Mouse (Mus musculus) liver, embryonic 12.5 days (tissue): ENCODE results near the gene Hspa1b. TPM values are rescaled to one million over a fixed set of nuclear protein-coding genes. Genes with fewer than 3 reads are reported as not detected.
"Not testable (repeated sequence)": the region's sequence is repeated elsewhere in the genome, so short reads cannot be mapped to it uniquely, and the experiment has no call there.

Source experiments
- ATAC-seq: fragments of 200-750 bp; cut with Nextera tagmentation; 2 replicates; pipeline ENCODE4 v1.8.0; 2017; ENCODE audit warnings: moderate number of reproducible peaks, mild to moderate bottlenecking, moderate library complexity
- H3K27ac ChIP-seq: fragments of 300-500 bp; sonication (generic); 2 replicates; pipeline ENCODE4 v1.5.1; 2016; ENCODE audit warnings: mild to moderate bottlenecking
- H3K27me3 ChIP-seq: fragments of 300-500 bp; sonication (generic); replicated peaks from 2 replicates; pipeline ENCODE4 v1.6.1; 2016; ENCODE audit warnings: mild to moderate bottlenecking, moderate library complexity
- H3K36me3 ChIP-seq: fragments of 300-500 bp; sonication (generic); 2 replicates; pipeline ENCODE4 v1.6.1; 2016; ENCODE audit warnings: mild to moderate bottlenecking, moderate library complexity
- H3K4me1 ChIP-seq: fragments of 300-500 bp; sonication (generic); 2 replicates; pipeline ENCODE4 v1.6.1; 2016
- H3K4me2 ChIP-seq: fragments of 300-500 bp; sonication (generic); 2 replicates; pipeline ENCODE4 v1.6.1; 2016; ENCODE audit warnings: mild to moderate bottlenecking, moderate library complexity
- H3K4me3 ChIP-seq: fragments of 300-500 bp; sonication (generic); 2 replicates; pipeline ENCODE4 v1.5.1; 2016; ENCODE audit warnings: mild to moderate bottlenecking, moderate library complexity
- H3K9ac ChIP-seq: fragments of 300-500 bp; sonication (generic); 2 replicates; pipeline ENCODE4 v1.6.1; 2016; ENCODE audit warnings: mild to moderate bottlenecking, moderate library complexity
- H3K9me3 ChIP-seq: fragments of 300-500 bp; sonication (generic); replicated peaks from 2 replicates; pipeline ENCODE4 v1.6.1; 2016; ENCODE audit warnings: mild to moderate bottlenecking, moderate library complexity
- WGBS: fragments of 180-500 bp; shearing (Covaris S2); methylation state at CpG from one replicate; pipeline ENCODE4 v1.1.7; 2016; ENCODE audit not compliant: insufficient replicate concordance; 5-methylcytosine and 5-hydroxymethylcytosine counted together
- polyA plus RNA-seq: library from polyadenylated mRNA; unstranded; fragments of >200 nt; fragmentation: Nextera tagmentation; extraction: Ambion mirVana; gene quantifications from 2 replicates; pipeline ENCODE4 v1.2.1, GENCODE M21; 2016

Gene Hspa1b
- polyA plus RNA-seq, 1 experiment from 2014 or later = 0.21 TPM

- peak overlapping the region; percentile 4 for H3K9ac ChIP-seq
- H3K4me1 ChIP-seq = peaks cover 37% of the 10 kb centered on the region
- H3K4me3 ChIP-seq = no peak overlapping the region
- H3K36me3 ChIP-seq = peaks cover 20% of the 10 kb centered on the region
- H3K4me2 ChIP-seq = no peak overlapping the region
- no peaks in the 10 kb centered on the region for H3K9me3 ChIP-seq
- H3K27me3 ChIP-seq = no peaks in the 10 kb centered on the region
- 76% methylated on average over 4 of the region's 4 CpGs for WGBS
- ATAC-seq = no peak
- no peak overlapping the region for H3K27ac ChIP-seq
Measured at GRCm38 (mm10) chr17:34979631-34980030, 20.6 kb upstream of the Hspa1b start.

- no peak overlapping the region for H3K27ac ChIP-seq
- no peak for ATAC-seq
- no peak overlapping the region for H3K9ac ChIP-seq
- no peak overlapping the region for H3K4me3 ChIP-seq
- no peak overlapping the region for H3K4me2 ChIP-seq
- WGBS = 82% methylated on average over 27 of the region's 27 CpGs
- H3K36me3 ChIP-seq = peaks cover 10% of the 10 kb centered on the region
- peaks cover 11% of the 10 kb centered on the region for H3K27me3 ChIP-seq
- peaks cover 24% of the 10 kb centered on the region for H3K4me1 ChIP-seq
- no peaks in the 10 kb centered on the region for H3K9me3 ChIP-seq
Measured at GRCm38 (mm10) chr17:34978239-34978638, 19.2 kb upstream of the Hspa1b start.

- Histone ChIP-seq H3K27ac (no peak overlapping the region), H3K36me3 (peaks cover 10% of the 10 kb centered on the region), H3K4me3 (no peak overlapping the region), H3K9me3 (no peaks in the 10 kb centered on the region), H3K9ac (no peak overlapping the region), H3K27me3 (peaks cover 24% of the 10 kb centered on the region), H3K4me2 (no peak overlapping the region), H3K4me1 (peaks cover 24% of the 10 kb centered on the region)
- WGBS = 88% methylated on average over 20 of the region's 20 CpGs
- ATAC-seq = no peak
Measured at GRCm38 (mm10) chr17:34977000-34977399, 18.0 kb upstream of the Hspa1b start.

- Histone ChIP-seq H3K4me3 (no peak overlapping the region), H3K27me3 (peaks cover 31% of the 10 kb centered on the region), H3K9me3 (no peaks in the 10 kb centered on the region), H3K27ac (no peak overlapping the region), H3K9ac (no peak overlapping the region), H3K36me3 (peaks cover 10% of the 10 kb centered on the region), H3K4me2 (no peak overlapping the region), H3K4me1 (peaks cover 21% of the 10 kb centered on the region)
- ATAC-seq = no peak
- 63% methylated on average over 3 of the region's 3 CpGs for WGBS
Measured at GRCm38 (mm10) chr17:34975581-34976492, 16.8 kb upstream of the Hspa1b start.

- H3K36me3 ChIP-seq, H3K4me1 ChIP-seq, H3K9me3 ChIP-seq, H3K27ac ChIP-seq: not testable (repeated sequence)
- peak; percentile 89 for ATAC-seq
- Histone ChIP-seq H3K4me2 (peak within 1 kb of the TSS; percentile 69), H3K9ac (peak within 1 kb of the TSS; percentile 45), H3K4me3 (peak within 1 kb of the TSS; percentile 44), H3K27me3 (peaks cover 66% of the 10 kb centered on the region)
- under 1% methylated on average over 32 of the region's 33 CpGs for WGBS
Measured at GRCm38 (mm10) chr17:34972069-34972749, 13.2 kb upstream of the Hspa1b start, which contains the start of the genes Hspa1a and Hspa1l. Gene Hspa1a (minus strand): TSS chr17:34972156. Gene Hspa1l (plus strand): TSS chr17:34972703.

GRCm38 (mm10) chr17:34971694-34972068 lies 12.6 kb upstream of the Hspa1b start:
- Histone ChIP-seq H3K4me2 (peak overlapping the region; percentile 69), H3K4me3 (peak overlapping the region; percentile 44), H3K27me3 (peaks cover 71% of the 10 kb centered on the region)
- H3K9ac ChIP-seq, H3K9me3 ChIP-seq, H3K27ac ChIP-seq, H3K36me3 ChIP-seq, H3K4me1 ChIP-seq: not testable (repeated sequence)
- 4% methylated on average over 30 of the region's 43 CpGs for WGBS
- ATAC-seq = peak; percentile 39

GRCm38 (mm10) chr17:34970850-34971249 lies 11.8 kb upstream of the Hspa1b start:
- H3K4me1 ChIP-seq, H3K4me2 ChIP-seq, ATAC-seq, H3K9ac ChIP-seq, H3K27ac ChIP-seq, H3K36me3 ChIP-seq, H3K9me3 ChIP-seq, H3K4me3 ChIP-seq: not testable (repeated sequence)
- WGBS = 26% methylated on average over 17 of the region's 37 CpGs
- peaks cover 79% of the 10 kb centered on the region for H3K27me3 ChIP-seq

GRCm38 (mm10) chr17:34969822-34970221 lies 10.8 kb upstream of the Hspa1b start, which contains the start of gene Gm20481:
Gene Gm20481 (plus strand): TSS chr17:34969912.
- H3K4me3 ChIP-seq, H3K36me3 ChIP-seq, H3K9me3 ChIP-seq, H3K9ac ChIP-seq, H3K27ac ChIP-seq, H3K4me2 ChIP-seq, ATAC-seq, H3K4me1 ChIP-seq: not testable (repeated sequence)
- 49% methylated on average over 7 of the region's 11 CpGs for WGBS
- H3K27me3 ChIP-seq = peaks cover 89% of the 10 kb centered on the region

GRCm38 (mm10) chr17:34965627-34966026 lies 6.6 kb upstream of the Hspa1b start:
- ATAC-seq = no peak
- H3K9me3 ChIP-seq = no peaks in the 10 kb centered on the region
- peaks cover 94% of the 10 kb centered on the region for H3K27me3 ChIP-seq
- H3K36me3 ChIP-seq = no peaks in the 10 kb centered on the region
- no peak overlapping the region for H3K4me2 ChIP-seq
- WGBS = 33% methylated on average over 5 of the region's 5 CpGs
- H3K9ac ChIP-seq = no peak overlapping the region; the same call in 1 of the 2 replicates
- no peak overlapping the region for H3K4me3 ChIP-seq
- H3K4me1 ChIP-seq = no peaks in the 10 kb centered on the region
- H3K27ac ChIP-seq = no peak overlapping the region

GRCm38 (mm10) chr17:34964640-34965049 lies 5.6 kb upstream of the Hspa1b start:
- no peak overlapping the region for H3K4me3 ChIP-seq
- H3K27me3 ChIP-seq = peaks cover 92% of the 10 kb centered on the region
- no peaks in the 10 kb centered on the region for H3K36me3 ChIP-seq
- no peak for ATAC-seq
- WGBS = 35% methylated on average over 1 of the region's 1 CpGs
- H3K4me1 ChIP-seq = peaks cover 8% of the 10 kb centered on the region
- H3K27ac ChIP-seq = no peak overlapping the region
- no peak overlapping the region for H3K4me2 ChIP-seq
- H3K9ac ChIP-seq = no peak overlapping the region
- H3K9me3 ChIP-seq = no peaks in the 10 kb centered on the region

- 48% methylated on average over 1 of the region's 1 CpGs for whole genome bisulfite sequencing
Measured at GRCm38 (mm10) chr17:34962841-34963240, 3.8 kb upstream of the Hspa1b start.

GRCm38 (mm10) chr17:34962125-34962524 lies 3.1 kb upstream of the Hspa1b start:
- peaks cover 12% of the 10 kb centered on the region for H3K4me1 ChIP-seq
- no peak overlapping the region for H3K9ac ChIP-seq

More at GRCm38 (mm10) chr17:34962841-34963240, 3.8 kb upstream of the Hspa1b start:
- Histone ChIP-seq H3K4me2 (no peak overlapping the region), H3K9ac (no peak overlapping the region), H3K9me3 (no peaks in the 10 kb centered on the region), H3K36me3 (no peaks in the 10 kb centered on the region), H3K4me1 (peaks cover 12% of the 10 kb centered on the region), H3K4me3 (no peak overlapping the region), H3K27ac (no peak overlapping the region), H3K27me3 (peaks cover 82% of the 10 kb centered on the region)
- ATAC-seq = no peak

More at GRCm38 (mm10) chr17:34962125-34962524, 3.1 kb upstream of the Hspa1b start:
- Histone ChIP-seq H3K4me2 (no peak overlapping the region), H3K27me3 (peaks cover 80% of the 10 kb centered on the region), H3K4me3 (no peak overlapping the region), H3K27ac (no peak overlapping the region), H3K36me3 (no peaks in the 10 kb centered on the region), H3K9me3 (no peaks in the 10 kb centered on the region)
- no peak for ATAC-seq
- 27% methylated on average over 3 of the region's 3 CpGs for WGBS
